Mouse (Mus musculus): Measurements from ENCODE around the gene Gm28710. TPM values are rescaled to one million over a fixed set of nuclear protein-coding genes. Genes with fewer than 3 reads are reported as not detected.

The Gm28710 gene
- not detected in 2 replicates for polyA plus RNA-seq (2012; ENCODE audit: insufficient read depth, insufficient read length, missing spikeins)

DNA sequence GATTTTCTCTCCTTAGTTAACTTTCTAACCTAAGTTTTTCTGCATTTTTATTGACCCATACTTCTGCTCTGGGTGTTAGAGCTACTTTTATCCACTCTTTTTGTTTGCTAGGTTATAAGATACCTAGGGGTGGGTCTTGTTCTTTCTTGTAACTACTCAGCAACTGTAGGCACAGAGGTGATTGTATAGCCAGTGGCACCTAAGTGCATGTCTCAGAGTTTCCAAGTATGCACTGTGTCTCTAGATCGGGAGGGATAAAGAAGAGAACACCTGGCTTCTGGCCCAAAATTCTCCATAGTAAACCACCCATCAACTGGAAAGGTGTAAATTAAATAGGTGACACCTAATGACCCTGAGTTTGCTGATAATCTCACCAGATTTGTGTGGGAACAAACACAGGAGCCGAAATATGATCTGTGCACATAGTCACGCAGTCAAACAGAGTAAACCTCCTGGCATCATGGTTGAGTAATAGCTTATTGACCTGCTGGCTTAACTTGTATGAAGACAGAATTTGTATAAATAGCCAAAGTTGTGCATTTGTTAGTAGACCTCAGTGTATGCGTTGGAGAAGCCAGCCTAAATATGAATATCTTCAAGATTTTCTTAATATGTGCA lies at the start of gene Gm28710:
Gene Gm28710, plus strand, starts transcription at position 568 of the 618 bp plus-strand sequence.
- H3K4me1 ChIP-seq (ENCODE audit: control insufficient read depth, insufficient read depth, insufficient read length, low read length), result no peaks in the 10 kb centered on the region
- no peak within 1 kb of the TSS for H3K27ac ChIP-seq (replicated peaks; ENCODE audit: low read depth, low read length)
- no peak within 1 kb of the TSS for H3K4me3 ChIP-seq (ENCODE audit: insufficient read depth, low read depth, low read length)

DNA sequence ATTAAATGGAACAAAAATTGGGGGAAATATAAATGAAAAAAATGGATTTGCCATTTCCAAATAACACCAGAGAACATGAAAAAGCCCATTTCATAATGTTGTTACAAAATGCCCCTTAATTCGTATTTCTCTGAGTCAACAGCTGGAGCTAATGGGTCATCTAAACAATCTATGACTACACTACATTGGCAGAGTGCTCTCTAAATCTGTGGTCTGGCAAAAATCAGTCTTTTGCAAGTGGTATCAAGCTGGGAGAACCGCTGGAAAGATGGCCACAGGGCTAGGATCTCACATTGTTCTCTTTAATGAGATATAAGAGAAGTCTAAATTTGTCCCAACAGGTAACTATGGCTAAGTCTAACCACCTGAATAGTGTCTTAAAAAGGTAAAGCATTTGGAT lies 14.4 kb upstream of the Gm28710 start:
- no peaks in the 10 kb centered on the region for H3K4me1 ChIP-seq (ENCODE audit: control insufficient read depth, insufficient read depth, insufficient read length, low read length)
- H3K4me3 ChIP-seq (ENCODE audit: insufficient read depth, low read depth, low read length), result no peak overlapping the region
- H3K27ac ChIP-seq (replicated peaks; ENCODE audit: low read depth, low read length), result no peak overlapping the region

DNA sequence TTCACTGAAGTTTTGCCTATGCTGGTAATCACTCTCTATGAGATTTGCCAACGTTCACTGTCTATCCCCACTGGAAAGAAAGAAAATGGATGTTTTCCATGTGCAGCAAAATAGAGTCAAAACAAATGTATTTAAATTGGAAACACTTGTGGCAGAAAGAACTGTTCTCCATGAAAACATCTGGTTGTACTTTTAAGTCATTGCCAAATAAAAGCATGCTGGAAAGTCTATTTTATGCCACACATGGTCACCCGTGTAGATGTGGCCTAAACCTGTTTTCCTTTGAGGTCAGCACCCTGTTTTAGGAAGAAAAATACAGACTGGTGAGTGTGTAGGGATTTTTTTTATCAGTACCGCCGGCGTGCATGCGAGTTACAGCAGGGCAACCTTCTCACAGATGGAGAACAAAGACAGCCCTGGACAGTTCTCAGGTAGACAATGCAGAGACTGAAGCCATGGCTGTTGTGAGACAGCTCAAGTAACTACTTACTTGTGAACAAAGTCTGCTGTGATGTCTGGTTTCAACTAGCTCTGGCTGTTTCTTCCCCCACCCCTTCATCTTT lies 12.9 kb upstream of the Gm28710 start:
- Histone ChIP-seq H3K4me3 (ENCODE audit: insufficient read depth, low read depth, low read length) (no peak overlapping the region), H3K27ac (replicated peaks; ENCODE audit: low read depth, low read length) (no peak overlapping the region), H3K4me1 (ENCODE audit: control insufficient read depth, insufficient read depth, insufficient read length, low read length) (no peaks in the 10 kb centered on the region)

DNA sequence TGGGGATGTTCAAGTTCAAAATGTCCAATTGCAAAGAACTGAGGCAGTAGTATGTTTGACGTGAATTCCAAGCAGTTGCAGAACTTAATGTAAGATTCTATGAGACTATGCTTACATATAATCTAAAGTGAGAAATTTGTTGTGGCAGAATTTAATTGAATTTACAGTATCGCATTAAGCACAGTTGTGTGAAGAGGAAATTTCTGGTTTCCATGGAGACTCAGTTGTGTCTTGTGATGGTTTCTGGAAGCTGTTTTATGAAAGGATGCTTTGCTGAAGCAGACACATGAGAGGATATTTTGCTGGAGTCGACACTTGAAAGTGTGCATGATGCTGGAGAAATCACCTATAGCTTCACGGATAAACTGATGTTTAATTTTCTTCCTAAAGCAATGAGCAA lies 6.0 kb upstream of the Gm28710 start:
- H3K4me3 ChIP-seq (ENCODE audit: insufficient read depth, low read depth, low read length), result no peak overlapping the region
- no peaks in the 10 kb centered on the region for H3K4me1 ChIP-seq (ENCODE audit: control insufficient read depth, insufficient read depth, insufficient read length, low read length)
- no peak overlapping the region for H3K27ac ChIP-seq (replicated peaks; ENCODE audit: low read depth, low read length)

DNA sequence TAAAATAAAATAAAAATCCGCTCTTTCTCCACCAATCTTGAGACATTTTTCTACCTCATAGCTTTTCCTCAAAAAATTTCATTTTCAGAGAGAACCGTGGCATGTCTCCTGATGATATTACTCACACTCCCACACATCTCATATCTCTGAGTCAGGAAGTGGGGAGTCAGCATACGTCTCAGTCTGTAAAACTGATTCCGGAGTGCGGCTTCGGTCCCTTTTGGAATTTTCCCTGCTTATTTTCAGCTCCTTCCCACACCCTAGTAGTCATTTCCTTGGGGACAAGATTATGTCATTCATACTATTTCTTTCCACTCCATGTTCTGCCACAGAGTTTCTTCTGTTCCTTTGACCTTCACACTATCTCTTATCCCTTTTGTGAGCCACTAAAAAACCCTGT lies 3.4 kb downstream of the Gm28710 start:
- no peak overlapping the region for H3K27ac ChIP-seq (replicated peaks; ENCODE audit: low read depth, low read length)
- H3K4me3 ChIP-seq (ENCODE audit: insufficient read depth, low read depth, low read length), result no peak overlapping the region
- no peaks in the 10 kb centered on the region for H3K4me1 ChIP-seq (ENCODE audit: control insufficient read depth, insufficient read depth, insufficient read length, low read length)

DNA sequence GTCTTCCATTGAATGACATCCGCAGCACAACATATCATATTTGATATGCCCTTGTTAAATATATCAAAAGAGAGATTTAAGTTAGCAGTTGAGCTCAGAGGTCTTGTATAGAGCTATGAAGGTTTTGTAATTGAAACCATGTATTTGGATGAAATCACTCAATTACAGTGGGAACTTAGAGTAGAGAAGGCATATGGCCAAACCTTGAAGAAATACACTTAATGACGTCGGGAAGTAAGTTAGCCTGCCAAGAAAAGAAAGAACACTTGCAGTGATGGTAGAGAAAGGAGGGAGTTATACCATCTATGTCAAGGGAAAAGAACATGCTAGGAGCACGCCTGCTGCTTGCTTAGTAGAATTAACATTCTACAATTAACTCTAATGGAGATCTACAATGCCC lies 11.1 kb downstream of the Gm28710 start:
- Histone ChIP-seq H3K4me3 (ENCODE audit: insufficient read depth, low read depth, low read length) (no peak overlapping the region), H3K27ac (replicated peaks; ENCODE audit: low read depth, low read length) (no peak overlapping the region), H3K4me1 (ENCODE audit: control insufficient read depth, insufficient read depth, insufficient read length, low read length) (no peaks in the 10 kb centered on the region)

DNA sequence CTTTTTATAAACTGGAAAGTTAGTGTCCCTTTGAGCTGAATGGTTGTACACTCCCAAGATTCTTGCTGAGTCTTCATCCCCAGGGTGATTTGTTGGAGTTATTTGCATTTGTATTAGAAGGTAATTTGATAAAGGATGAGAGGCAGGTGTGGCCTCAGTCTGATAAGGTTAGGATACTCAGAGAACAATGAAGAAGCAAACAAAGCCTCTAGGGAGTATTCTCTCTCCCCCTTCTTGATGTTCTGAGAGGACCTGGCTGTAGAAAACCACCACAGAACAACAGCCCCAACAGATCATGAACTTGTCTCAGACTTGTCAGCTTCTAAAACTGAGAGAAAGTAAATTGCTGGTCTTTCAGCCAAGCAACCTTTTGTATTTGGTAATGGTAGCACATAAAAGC lies 47.4 kb downstream of the Gm28710 start:
- no peaks in the 10 kb centered on the region for H3K4me1 ChIP-seq (ENCODE audit: control insufficient read depth, insufficient read depth, insufficient read length, low read length)
- H3K27ac ChIP-seq (replicated peaks; ENCODE audit: low read depth, low read length), result no peak overlapping the region
- no peak overlapping the region for H3K4me3 ChIP-seq (ENCODE audit: insufficient read depth, low read depth, low read length)

DNA sequence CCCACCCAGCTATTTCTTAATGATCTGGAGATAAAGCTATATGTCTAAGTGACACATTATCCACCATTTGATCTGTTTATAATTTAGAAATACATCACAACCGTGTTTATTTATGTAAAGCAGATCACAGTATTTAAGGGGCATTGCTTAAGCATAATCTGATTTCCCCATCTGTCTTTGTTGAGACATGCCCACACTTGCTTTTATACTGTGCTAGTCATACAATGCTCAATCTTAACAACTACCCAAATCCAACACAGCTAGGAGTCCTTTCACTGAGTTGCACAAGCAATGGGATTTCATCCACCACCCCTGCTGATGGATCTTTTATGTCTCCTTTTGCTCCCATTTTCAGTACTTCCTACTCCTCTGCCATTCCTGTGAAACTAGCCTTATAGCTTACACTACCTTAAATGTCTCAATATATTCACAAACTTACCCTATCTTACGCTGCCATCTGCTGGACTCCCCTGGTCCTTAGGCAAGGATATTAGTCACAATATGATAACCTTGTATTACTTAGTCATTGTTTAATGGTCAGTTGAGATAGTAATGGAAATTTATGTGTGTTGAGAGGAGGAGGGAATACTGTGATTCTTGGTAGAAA lies 77.8 kb downstream of the Gm28710 start:
- H3K27ac ChIP-seq (replicated peaks; ENCODE audit: low read depth, low read length), result no peak overlapping the region
- H3K4me3 ChIP-seq (ENCODE audit: insufficient read depth, low read depth, low read length), result no peak overlapping the region
- no peaks in the 10 kb centered on the region for H3K4me1 ChIP-seq (ENCODE audit: control insufficient read depth, insufficient read depth, insufficient read length, low read length)

DNA sequence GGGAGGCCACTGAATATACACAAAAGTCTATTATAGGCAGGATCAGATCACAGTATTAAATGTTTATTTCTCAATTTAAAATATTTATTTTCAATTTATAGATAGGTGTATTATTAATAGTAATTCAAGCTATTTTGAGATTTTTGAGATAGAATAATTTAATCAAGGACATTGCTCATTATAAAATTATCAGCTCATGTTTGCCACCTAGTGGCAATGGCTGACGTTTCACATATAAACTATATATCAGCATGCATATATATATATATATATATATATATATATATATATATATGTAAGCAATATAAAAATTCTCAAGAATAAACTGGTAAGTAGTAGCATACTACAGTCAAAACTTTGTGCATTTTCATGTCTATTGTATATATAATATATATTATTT lies 102.6 kb downstream of the Gm28710 start:
- no peaks in the 10 kb centered on the region for H3K4me1 ChIP-seq (ENCODE audit: control insufficient read depth, insufficient read depth, insufficient read length, low read length)
- H3K27ac ChIP-seq (replicated peaks; ENCODE audit: low read depth, low read length), result no peak overlapping the region
- H3K4me3 ChIP-seq (ENCODE audit: insufficient read depth, low read depth, low read length), result no peak overlapping the region

DNA sequence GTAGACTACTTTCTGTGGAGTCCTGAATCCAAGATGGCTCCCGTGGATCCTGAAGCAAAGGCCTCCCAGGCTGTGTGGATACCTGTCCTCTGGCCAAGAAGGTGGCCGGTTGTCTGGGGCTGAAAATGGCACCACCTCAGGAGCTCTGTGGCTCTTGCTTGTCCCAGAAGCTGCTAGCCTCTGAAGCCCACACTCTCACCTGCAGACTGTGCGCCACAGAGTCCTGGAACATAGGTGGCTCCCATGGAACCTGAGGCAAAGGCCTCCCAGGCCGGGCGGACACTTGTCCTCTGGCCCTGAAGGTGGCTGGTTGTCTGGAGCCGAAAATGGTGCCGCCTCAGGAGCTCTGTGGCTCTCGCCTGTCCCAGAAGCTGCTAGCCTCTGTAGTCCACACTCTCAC lies 128.2 kb downstream of the Gm28710 start:
- Histone ChIP-seq H3K4me1 (ENCODE audit: control insufficient read depth, insufficient read depth, insufficient read length, low read length) (no peaks in the 10 kb centered on the region), H3K4me3 (ENCODE audit: insufficient read depth, low read depth, low read length) (no peak overlapping the region), H3K27ac (replicated peaks; ENCODE audit: low read depth, low read length) (no peak overlapping the region)

DNA sequence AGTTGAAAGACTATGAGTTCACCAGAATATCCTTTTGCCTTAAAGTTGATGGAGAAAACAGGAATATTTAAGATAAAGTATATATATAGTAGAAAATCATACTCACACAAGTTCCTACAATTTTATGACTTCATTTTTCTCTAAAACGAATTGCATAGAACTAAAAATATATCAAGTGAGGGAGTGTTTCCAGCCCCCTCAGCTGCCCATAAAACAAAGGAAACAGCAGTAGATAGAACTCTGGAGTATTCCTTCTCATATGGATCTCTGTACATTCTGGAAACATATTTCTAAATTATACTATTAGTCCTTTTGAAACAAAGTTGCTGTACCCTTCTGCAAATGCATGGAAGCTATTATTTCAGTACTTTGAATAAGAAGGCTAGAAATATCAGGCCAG lies 130.9 kb downstream of the Gm28710 start:
- Histone ChIP-seq H3K27ac (replicated peaks; ENCODE audit: low read depth, low read length) (no peak overlapping the region), H3K4me3 (ENCODE audit: insufficient read depth, low read depth, low read length) (no peak overlapping the region), H3K4me1 (ENCODE audit: control insufficient read depth, insufficient read depth, insufficient read length, low read length) (no peaks in the 10 kb centered on the region)

Other genes starting within 250 kb of the Gm28710 start
- gene Hgf, start 238.3 kb upstream of the Gm28710 start, polyA plus RNA-seq (2012; ENCODE audit: insufficient read depth, insufficient read length, missing spikeins), result 1.0 and 1.7 TPM in 2 replicates